Mouse (Mus musculus) lung, embryonic 14.5 days (tissue): ENCODE results near the gene Lrmda. TPM values are rescaled to one million over a fixed set of nuclear protein-coding genes. Genes with fewer than 3 reads are reported as not detected.
"Not testable (repeated sequence)": the region's sequence is repeated elsewhere in the genome, so short reads cannot be mapped to it uniquely, and the experiment has no call there.

ENCODE experiments used
- ATAC-seq: fragments of 200-750 bp; cut with Nextera tagmentation; 2 replicates; pipeline ENCODE4 v1.8.0; 2017; ENCODE audit warnings: mild to moderate bottlenecking, moderate TSS enrichment, moderate library complexity; ENCODE audit not compliant: insufficient read depth
- DNase-seq: peaks from one replicate; pipeline ENCODE4 v3.0.0-alpha.2; 2015
- H3K27ac ChIP-seq: fragments of 300-500 bp; sonication (generic); 2 replicates; pipeline ENCODE4 v1.5.1; 2014; ENCODE audit warnings: low read depth, mild to moderate bottlenecking, moderate library complexity
- H3K27me3 ChIP-seq: fragments of 300-500 bp; sonication (generic); 2 replicates; pipeline ENCODE4 v1.6.1; 2014; ENCODE audit warnings: low read length, control low read depth; ENCODE audit not compliant: insufficient read depth
- H3K36me3 ChIP-seq: fragments of 300-500 bp; sonication (generic); 2 replicates; pipeline ENCODE4 v1.6.1; 2014; ENCODE audit warnings: control low read depth; ENCODE audit not compliant: insufficient read depth
- H3K4me1 ChIP-seq: fragments of 300-500 bp; sonication (generic); 2 replicates; pipeline ENCODE4 v1.6.1; 2014; ENCODE audit warnings: antibody characterized with exemption, control low read depth; ENCODE audit not compliant: insufficient read depth
- H3K4me2 ChIP-seq: fragments of 300-500 bp; sonication (generic); 2 replicates; pipeline ENCODE4 v1.6.1; 2014; ENCODE audit warnings: mild to moderate bottlenecking
- H3K4me3 ChIP-seq: fragments of 300-500 bp; sonication (generic); 2 replicates; pipeline ENCODE4 v1.5.1; 2014; ENCODE audit warnings: low read depth, low read length
- H3K9ac ChIP-seq: fragments of 300-500 bp; sonication (generic); 2 replicates; pipeline ENCODE4 v1.6.1; 2014
- H3K9me3 ChIP-seq: fragments of 300-500 bp; sonication (generic); 2 replicates; pipeline ENCODE4 v1.6.1; 2016; ENCODE audit warnings: low read depth, low read length, control low read depth
- CTCF ChIP-seq: IDR thresholded peaks from 2 replicates; pipeline ENCODE4 v1.5.1; 2016; ENCODE audit warnings: antibody characterized with exemption, low read depth
- WGBS: fragments of 180-500 bp; shearing (Covaris S2); extraction: QIAGEN DNeasy Blood & Tissue Kit; methylation state at CpG from one replicate; pipeline ENCODE4 v1.1.7; 2014; 5-methylcytosine and 5-hydroxymethylcytosine counted together
- polyA plus RNA-seq: library from polyadenylated mRNA; unstranded; fragments of >200 nt; fragmentation: Nextera tagmentation; extraction: Ambion mirVana; gene quantifications from 2 replicates; pipeline ENCODE4 v1.2.1, GENCODE M21; 2014

The Lrmda gene
- polyA plus RNA-seq, 1 experiment from 2014 or later = 1.1 TPM

DNA sequence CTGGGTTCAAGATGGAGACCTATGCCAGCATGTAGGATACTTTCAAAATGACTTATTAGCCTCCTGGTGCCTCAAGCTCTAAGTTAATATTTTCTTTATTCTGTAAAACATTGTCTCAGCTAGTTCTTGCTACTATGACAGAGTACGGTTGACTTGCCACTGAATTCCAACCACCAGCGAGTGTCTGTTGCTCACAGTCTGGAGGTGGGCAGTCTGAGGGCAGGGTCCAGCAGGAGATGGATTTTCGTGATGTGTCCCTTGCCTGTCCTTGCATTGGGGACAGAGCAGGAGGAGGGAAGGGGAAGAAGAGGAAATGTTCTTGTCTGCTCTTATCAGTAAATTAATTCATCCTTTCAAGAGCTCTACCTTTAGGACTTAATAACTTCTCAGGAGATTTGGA is 559.5 kb downstream of the Lrmda start:
- no peaks in the 10 kb centered on the region for H3K36me3 ChIP-seq
- DNase-seq (no peak), ATAC-seq (no peak)
- TF ChIP-seq CTCF = no peak
- no peak overlapping the region for H3K4me2 ChIP-seq
- H3K4me3 ChIP-seq = no peak overlapping the region
- WGBS = 88% methylated on average over 3 of the region's 3 CpGs
- no peak overlapping the region for H3K9ac ChIP-seq
- peaks cover 24% of the 10 kb centered on the region for H3K4me1 ChIP-seq
- no peak overlapping the region for H3K27ac ChIP-seq
- H3K27me3 ChIP-seq = no peaks in the 10 kb centered on the region
- no peaks in the 10 kb centered on the region for H3K9me3 ChIP-seq

GRCm38 (mm10) chr14:22582065-22582464 is 562.6 kb downstream of the Lrmda start:
- H3K9me3 ChIP-seq = no peaks in the 10 kb centered on the region
- no peak overlapping the region for H3K27ac ChIP-seq
- H3K27me3 ChIP-seq = no peaks in the 10 kb centered on the region
- H3K36me3 ChIP-seq = no peaks in the 10 kb centered on the region
- H3K4me3 ChIP-seq = no peak overlapping the region
- TF ChIP-seq CTCF = no peak
- peaks cover 15% of the 10 kb centered on the region for H3K4me1 ChIP-seq
- H3K9ac ChIP-seq = no peak overlapping the region
- DNase-seq = peak; percentile 40
- ATAC-seq = no peak
- 43% methylated on average over 9 of the region's 9 CpGs for WGBS
- H3K4me2 ChIP-seq = no peak overlapping the region

DNA sequence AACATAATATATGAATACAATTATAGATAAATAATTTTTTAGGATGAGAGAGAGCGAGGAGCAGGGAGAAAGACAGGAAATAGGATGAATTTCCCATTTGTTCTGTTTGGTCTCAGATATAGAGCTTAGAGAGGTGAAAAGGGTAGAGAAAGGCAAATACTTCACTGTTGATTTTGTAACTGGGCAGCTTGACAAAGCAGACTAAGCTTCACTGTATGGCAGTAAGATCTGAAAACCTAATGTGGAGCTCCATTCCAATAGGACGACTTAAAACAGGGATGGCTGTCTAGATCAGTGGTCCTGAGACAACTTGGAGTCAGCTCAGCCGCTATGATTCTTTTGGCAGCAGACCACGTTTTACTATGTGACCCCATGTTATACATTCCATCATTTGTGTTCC is 566.8 kb downstream of the Lrmda start:
- TF ChIP-seq CTCF = no peak
- H3K9ac ChIP-seq = no peak overlapping the region
- peaks cover 16% of the 10 kb centered on the region; the same call in 1 of the 2 replicates for H3K4me1 ChIP-seq
- H3K9me3 ChIP-seq = no peaks in the 10 kb centered on the region
- 39% methylated on average over 4 of the region's 4 CpGs for WGBS
- no peaks in the 10 kb centered on the region for H3K27me3 ChIP-seq
- no peaks in the 10 kb centered on the region for H3K36me3 ChIP-seq
- H3K27ac ChIP-seq = no peak overlapping the region
- DNase-seq (no peak), ATAC-seq (no peak)
- no peak overlapping the region for H3K4me3 ChIP-seq
- no peak overlapping the region for H3K4me2 ChIP-seq

DNA sequence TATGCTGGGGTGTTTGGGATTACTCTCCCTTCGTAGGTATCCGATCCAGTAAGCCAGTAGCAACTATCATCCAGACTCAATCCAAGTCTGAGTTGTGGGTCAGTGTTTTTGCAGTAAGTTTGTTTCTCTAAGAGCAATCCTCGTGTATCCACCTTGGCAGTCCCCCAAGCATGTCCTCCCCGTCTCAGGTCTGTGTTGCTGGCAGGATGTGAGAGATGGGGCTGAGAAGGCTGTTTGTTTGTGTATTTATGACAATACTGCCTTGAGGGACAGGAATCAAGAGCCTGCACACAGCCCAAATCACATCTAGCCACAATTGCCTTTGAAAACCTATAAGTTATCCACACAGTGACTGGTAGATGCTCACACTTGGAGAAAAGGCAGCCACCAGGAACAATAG is 567.3 kb downstream of the Lrmda start:
- DNase-seq (no peak), ATAC-seq (no peak)
- 62% methylated on average over 4 of the region's 4 CpGs for WGBS
- H3K27me3 ChIP-seq = no peaks in the 10 kb centered on the region
- H3K4me1 ChIP-seq = peaks cover 16% of the 10 kb centered on the region; the same call in 1 of the 2 replicates
- no peak overlapping the region for H3K9ac ChIP-seq
- H3K9me3 ChIP-seq = no peaks in the 10 kb centered on the region
- H3K27ac ChIP-seq = no peak overlapping the region
- no peaks in the 10 kb centered on the region for H3K36me3 ChIP-seq
- H3K4me2 ChIP-seq = no peak overlapping the region
- H3K4me3 ChIP-seq = no peak overlapping the region
- TF ChIP-seq CTCF = no peak

GRCm38 (mm10) chr14:22587285-22587957 is 567.9 kb downstream of the Lrmda start:
- Histone ChIP-seq H3K9ac (no peak overlapping the region), H3K4me2 (no peak overlapping the region), H3K4me3 (no peak overlapping the region), H3K27me3 (no peaks in the 10 kb centered on the region), H3K9me3 (no peaks in the 10 kb centered on the region), H3K27ac (no peak overlapping the region), H3K4me1 (peaks cover 19% of the 10 kb centered on the region), H3K36me3 (no peaks in the 10 kb centered on the region)
- 61% methylated on average over 4 of the region's 4 CpGs for WGBS
- DNase-seq (no peak), ATAC-seq (no peak)
- no peak for TF ChIP-seq CTCF

DNA sequence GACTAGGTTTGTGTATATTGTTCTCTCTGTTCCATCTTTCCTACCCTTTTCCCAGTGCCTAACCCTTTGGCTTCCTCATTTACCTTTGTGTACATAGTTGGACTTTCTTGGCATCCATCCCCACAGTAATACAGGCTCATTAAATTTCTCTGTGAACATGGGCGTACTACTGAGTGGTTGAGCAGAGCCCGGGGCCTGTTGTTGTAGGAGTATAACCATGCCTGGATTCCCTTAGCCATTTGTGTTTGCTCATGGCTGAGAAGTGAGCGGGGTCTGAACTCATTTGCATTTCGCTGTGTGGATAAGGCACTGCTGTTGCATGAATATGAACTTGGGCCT is 568.4 kb downstream of the Lrmda start:
- DNase-seq (no peak), ATAC-seq (no peak)
- Histone ChIP-seq H3K9me3 (no peaks in the 10 kb centered on the region), H3K36me3 (no peaks in the 10 kb centered on the region), H3K4me3 (no peak overlapping the region), H3K9ac (no peak overlapping the region), H3K27me3 (no peaks in the 10 kb centered on the region), H3K4me1 (peaks cover 19% of the 10 kb centered on the region), H3K4me2 (no peak overlapping the region), H3K27ac (no peak overlapping the region)
- no peak for TF ChIP-seq CTCF
- 92% methylated on average over 4 of the region's 4 CpGs for WGBS

GRCm38 (mm10) chr14:22588394-22588793 is 568.9 kb downstream of the Lrmda start:
- H3K9ac ChIP-seq, ATAC-seq, DNase-seq, H3K9me3 ChIP-seq, H3K4me2 ChIP-seq, H3K27me3 ChIP-seq, H3K27ac ChIP-seq, H3K4me3 ChIP-seq, H3K36me3 ChIP-seq: not testable (repeated sequence)
- WGBS = 48% methylated on average over 1 of the region's 1 CpGs
- H3K4me1 ChIP-seq = peaks cover 19% of the 10 kb centered on the region
